Mouse (Mus musculus) Muller cell, postnatal 12 days (primary cell): ENCODE measurements around the gene P4htm.

Experiments
- DNase-seq: peaks from one replicate; pipeline ENCODE4 v3.0.0-alpha.2; 2015; ENCODE audit errors: inconsistent ontology term

P4htm gene

GRCm38 (mm10) chr9:108577934-108578544 is 19.4 kb downstream of the P4htm start:
- peak; percentile 59 for DNase-seq

GRCm38 (mm10) chr9:108577025-108577424 is 20.4 kb downstream of the P4htm start:
- no peak for DNase-seq

- no peak for DNase-seq
Observed at GRCm38 (mm10) chr9:108575321-108576297, 21.9 kb downstream of the P4htm start.

DNA sequence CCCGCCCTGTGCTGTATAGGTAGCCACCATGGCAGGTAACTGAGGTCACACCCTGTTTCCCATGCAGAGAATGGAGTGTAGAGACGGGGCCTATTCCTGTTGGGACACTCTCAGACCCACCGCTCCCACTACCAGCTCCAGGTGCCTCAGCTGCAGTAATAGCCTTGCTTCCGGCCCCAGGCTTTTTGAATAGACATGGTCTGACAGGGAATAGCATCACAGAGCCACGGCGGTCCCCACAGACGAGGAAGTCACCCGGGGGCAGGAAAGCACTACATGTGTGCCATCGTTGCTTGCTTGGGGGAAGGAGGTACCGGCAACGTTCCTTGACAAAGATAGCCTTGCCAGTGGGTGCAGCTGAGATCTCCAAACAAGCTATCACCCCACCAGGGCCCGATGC is 22.5 kb downstream of the P4htm start:
- DNase-seq, result no peak

GRCm38 (mm10) chr9:108573774-108574690 is 23.4 kb downstream of the P4htm start:
- peak; percentile 75 for DNase-seq

DNA sequence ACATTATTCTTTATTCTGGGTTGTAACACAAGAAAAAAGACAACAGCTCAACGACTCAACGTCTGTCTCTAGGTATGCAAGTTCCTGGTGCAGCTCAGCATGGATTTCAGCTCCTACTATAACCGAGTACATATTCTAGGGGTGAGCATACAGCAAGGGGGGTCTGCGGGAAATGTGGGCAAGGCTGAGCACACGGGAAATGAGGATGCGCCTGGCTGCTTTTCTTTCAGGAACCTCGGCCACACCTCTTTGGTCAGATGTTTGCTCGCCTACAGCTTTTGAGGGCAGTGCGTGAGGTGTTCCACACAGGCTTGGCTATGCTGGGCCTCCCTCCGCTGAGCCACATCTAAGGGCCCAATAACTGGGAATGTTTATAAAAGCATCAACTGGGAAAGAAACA is 25.1 kb downstream of the P4htm start:
- DNase-seq, result no peak

GRCm38 (mm10) chr9:108571401-108571973 is 26.0 kb downstream of the P4htm start:
- no peak for DNase-seq

GRCm38 (mm10) chr9:108570207-108570896 is 27.1 kb downstream of the P4htm start:
- peak; percentile 75 for DNase-seq

DNA sequence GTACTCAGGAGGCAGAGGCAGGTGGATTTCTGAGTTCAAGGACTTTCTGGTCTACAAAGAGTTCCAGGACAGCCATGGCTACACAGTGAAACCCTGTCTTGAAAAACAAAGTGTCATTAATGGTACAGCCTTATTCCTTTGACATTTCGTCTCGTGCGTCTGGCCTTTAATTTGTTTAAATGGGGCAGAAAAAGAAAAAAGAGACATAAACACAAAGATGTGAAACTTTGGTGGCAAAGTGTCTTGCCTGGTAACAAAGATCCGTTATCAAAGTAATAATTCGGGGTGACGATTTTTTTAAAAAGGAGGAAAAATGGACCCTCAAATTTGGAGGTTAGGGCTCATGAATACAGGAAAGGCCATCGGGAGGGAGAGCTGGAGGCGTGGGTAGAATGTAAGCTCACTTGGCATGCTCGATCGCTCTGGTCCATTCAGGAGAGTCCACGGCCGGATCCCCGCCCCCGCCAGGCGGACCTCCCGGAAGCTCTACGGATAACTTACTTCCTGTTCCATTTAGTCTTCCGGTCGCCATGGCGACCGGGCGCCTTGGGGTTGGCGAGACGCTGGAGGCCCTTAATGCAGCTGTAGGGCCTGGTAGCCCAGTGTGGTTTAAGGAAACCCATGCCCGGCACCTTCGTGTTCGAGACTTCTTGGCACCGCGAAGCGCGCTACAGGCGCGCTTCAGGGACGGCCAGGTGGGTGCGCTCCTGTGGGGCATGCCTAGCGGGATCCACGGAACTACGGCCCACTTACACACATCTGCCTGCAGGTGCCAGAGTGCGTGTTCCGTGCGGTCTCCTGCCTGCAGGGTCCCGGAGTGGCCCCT is 27.9 kb downstream of the P4htm start, which contains the start of gene Dalrd3:
TSS of gene Dalrd3 (plus strand) at position 506 of the 826 bp plus-strand sequence.
- DNase-seq, result peak; percentile 98

DNA sequence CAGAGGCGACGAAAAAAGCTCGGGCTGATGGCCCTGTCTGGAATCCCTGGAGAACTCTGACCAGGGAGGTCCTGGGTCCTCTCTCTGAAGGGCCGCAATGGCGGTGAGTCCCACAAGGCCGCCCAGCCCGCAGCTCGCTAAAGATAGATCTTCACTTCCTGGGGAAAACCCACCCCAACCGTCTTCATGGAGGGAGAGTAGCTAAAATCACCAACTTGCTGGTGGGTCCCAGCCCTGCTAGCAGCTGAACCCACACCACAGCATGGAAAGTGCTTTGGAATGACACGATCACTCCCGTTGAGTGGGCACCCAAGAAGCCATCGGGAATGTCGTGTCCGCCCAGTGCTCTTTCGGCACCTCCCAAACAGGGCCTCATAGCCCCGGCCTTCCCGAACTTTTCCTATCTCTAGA is 29.0 kb downstream of the P4htm start:
- DNase-seq, result no peak

- no peak for DNase-seq
Observed at GRCm38 (mm10) chr9:108567931-108568419, 29.5 kb downstream of the P4htm start.

GRCm38 (mm10) chr9:108566815-108567776 is 30.4 kb downstream of the P4htm start, which contains the start of gene Ndufaf3:
Ndufaf3 (minus strand) TSS chr9:108567434.
- peak; percentile 97 for DNase-seq

GRCm38 (mm10) chr9:108565881-108566814 is 31.3 kb downstream of the P4htm start:
- no peak for DNase-seq

DNA sequence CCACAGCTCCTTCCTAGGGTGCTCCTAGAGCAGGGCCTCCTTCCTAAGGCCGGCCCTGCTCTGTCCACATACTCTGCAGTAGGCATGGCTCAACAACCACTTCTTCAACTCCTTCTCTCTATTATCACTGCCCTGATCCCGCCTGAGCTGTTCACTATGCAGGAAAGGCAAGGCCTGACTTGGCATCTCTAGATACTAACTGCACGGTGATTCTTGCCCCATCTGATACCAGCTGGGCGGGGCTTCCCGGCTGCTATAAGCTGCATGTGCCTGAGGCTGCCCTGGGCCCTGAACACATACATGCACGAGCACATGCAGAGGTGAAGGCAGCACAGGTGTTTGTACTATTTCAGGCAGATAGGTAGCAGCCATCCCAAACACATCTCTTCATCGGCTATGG is 33.3 kb downstream of the P4htm start:
- no peak for DNase-seq

GRCm38 (mm10) chr9:108563671-108564070 is 33.8 kb downstream of the P4htm start:
- no peak for DNase-seq

DNA sequence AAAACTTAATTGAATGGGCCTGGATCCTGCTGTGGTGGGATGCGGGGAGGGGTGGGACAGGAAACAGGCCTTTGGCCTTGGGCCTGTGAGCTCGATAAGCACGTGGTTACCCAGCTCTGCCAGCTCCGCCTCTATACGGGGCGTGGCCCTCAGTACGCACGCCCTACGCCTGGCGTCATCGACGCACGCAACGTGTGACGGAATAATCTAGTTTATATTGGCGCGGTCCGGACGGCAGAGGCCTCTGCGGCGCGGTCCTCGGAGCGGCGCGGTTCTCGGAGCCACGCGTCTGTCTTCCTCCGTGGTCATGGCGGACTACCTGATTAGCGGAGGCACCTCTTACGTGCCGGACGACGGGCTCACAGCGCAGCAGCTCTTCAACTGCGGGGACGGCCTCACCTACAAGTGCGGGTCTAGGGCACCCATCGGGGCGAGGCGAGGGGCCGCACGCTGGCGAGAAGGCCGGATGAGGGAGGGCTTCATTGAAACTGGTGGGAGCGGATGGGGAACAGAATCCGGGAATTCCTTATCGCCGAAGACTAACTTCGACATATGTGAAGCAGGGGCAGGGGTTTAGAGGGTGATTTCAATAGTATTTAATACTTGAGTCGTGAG is 37.1 kb downstream of the P4htm start, which contains the start of gene Impdh2:
TSS of gene Impdh2 (plus strand) at position 60 of the 615 bp plus-strand sequence.
- DNase-seq, result peak; percentile 93

- no peak for DNase-seq
Observed at GRCm38 (mm10) chr9:108559169-108559568, 38.3 kb downstream of the P4htm start.
